ENCODE assay signal across 8 mouse cellular contexts in genomic region chr17:32320597-32321389, GRCm38 (mm10). TPM values are rescaled to one million over a fixed set of nuclear protein-coding genes. Genes with fewer than 3 reads are reported as not detected.
DNase-seq lines count a peak whose midpoint lies in the region; ATAC-seq and TF ChIP-seq lines count a peak whose summit lies in the region.

TSS of gene Akap8 (minus strand) at chr17:32321238.

- H3K4me3 ChIP-seq in embryonic facial prominence, embryonic 13.5 days: peak within 1 kb of the TSS; percentile 88
- peak within 1 kb of the TSS; percentile 90 for H3K4me3 ChIP-seq in kidney, adult 2 months (ENCODE audit: insufficient read depth, low read depth, low read length)
- H3K4me3 ChIP-seq in limb, embryonic 12.5 days (replicated peaks): peak within 1 kb of the TSS; percentile 83
- peak within 1 kb of the TSS; percentile 97 for H3K4me3 ChIP-seq in midbrain, embryonic 15.5 days
- H3K4me3 ChIP-seq in spleen, adult 2 months (ENCODE audit: extremely low read depth, insufficient read depth, insufficient read length): peak within 1 kb of the TSS; percentile 96

- peak within 1 kb of the TSS; percentile 96 for H3K27ac ChIP-seq in embryonic facial prominence, embryonic 13.5 days
- peak within 1 kb of the TSS; percentile 84 for H3K27ac ChIP-seq in kidney, adult 2 months (ENCODE audit: insufficient read depth, low read depth, low read length)
- H3K27ac ChIP-seq in limb, embryonic 12.5 days: peak within 1 kb of the TSS; percentile 96
- H3K27ac ChIP-seq in midbrain, embryonic 15.5 days: peak within 1 kb of the TSS; percentile 99
- peak within 1 kb of the TSS; percentile 95 for H3K27ac ChIP-seq in spleen, adult 2 months (ENCODE audit: insufficient read depth, low read length)

- ATAC-seq in embryonic facial prominence, embryonic 13.5 days (ENCODE audit: insufficient number of reproducible peaks, insufficient read depth, low FRiP score, low TSS enrichment, low read depth): peak; percentile 94
- ATAC-seq in limb, embryonic 12.5 days (ENCODE audit: insufficient number of reproducible peaks, insufficient read depth, low FRiP score, low TSS enrichment, low read depth): peak; percentile 99
- peak; percentile 98 for ATAC-seq in midbrain, embryonic 15.5 days (replicated peaks)

- no peaks in the 10 kb centered on the region for H3K27me3 ChIP-seq in embryonic facial prominence, embryonic 13.5 days
- H3K27me3 ChIP-seq in kidney, adult 2 months (replicated peaks; ENCODE audit: control insufficient read depth, insufficient read depth, low read length): no peaks in the 10 kb centered on the region
- no peaks in the 10 kb centered on the region for H3K27me3 ChIP-seq in limb, embryonic 12.5 days
- no peaks in the 10 kb centered on the region for H3K27me3 ChIP-seq in midbrain, embryonic 15.5 days (replicated peaks)
- no peaks in the 10 kb centered on the region for H3K27me3 ChIP-seq in spleen, adult 2 months (ENCODE audit: control insufficient read depth, insufficient read depth, low read length)

- peak within 1 kb of the TSS; percentile 90 for H3K9ac ChIP-seq in embryonic facial prominence, embryonic 13.5 days
- peak within 1 kb of the TSS; percentile 85 for H3K9ac ChIP-seq in limb, embryonic 12.5 days (replicated peaks)
- H3K9ac ChIP-seq in midbrain, embryonic 15.5 days: peak within 1 kb of the TSS; percentile 95

- under 1% methylated on average over 81 of the region's 83 CpGs for WGBS in embryonic facial prominence, embryonic 13.5 days
- WGBS in kidney, adult 2 months: under 1% methylated on average over 83 of the region's 83 CpGs
- WGBS in limb, embryonic 12.5 days: under 1% methylated on average over 83 of the region's 83 CpGs
- under 1% methylated on average over 83 of the region's 83 CpGs for WGBS in midbrain, embryonic 15.5 days
- under 1% methylated on average over 83 of the region's 83 CpGs for WGBS in spleen, adult 2 months

- peaks cover 40% of the 10 kb centered on the region for H3K36me3 ChIP-seq in embryonic facial prominence, embryonic 13.5 days
- H3K36me3 ChIP-seq in kidney, adult 2 months (ENCODE audit: control insufficient read depth, insufficient read depth, low read length): no peaks in the 10 kb centered on the region; the same call in 1 of the 2 replicates
- H3K36me3 ChIP-seq in limb, embryonic 12.5 days: peaks cover 46% of the 10 kb centered on the region
- peaks cover 15% of the 10 kb centered on the region for H3K36me3 ChIP-seq in midbrain, embryonic 15.5 days (replicated peaks)
- H3K36me3 ChIP-seq in spleen, adult 2 months (ENCODE audit: control insufficient read depth, insufficient read depth, low read length): peaks cover 19% of the 10 kb centered on the region

- peak; percentile 100 for DNase-seq in 3134 (ENCODE audit: extremely low read depth, insufficient read length, low spot score)
- DNase-seq in adrenal gland, postnatal 36 days: peak; percentile 98
- DNase-seq in heart, adult 18-20 months: peak; percentile 98 to 99
- DNase-seq in kidney, adult 2 months: peak; percentile 100
- peak; percentile 97 for DNase-seq in spleen, adult 2 months (ENCODE audit: low read depth in 1 of 2, low spot score in 2 of 2)

- H3K9me3 ChIP-seq in embryonic facial prominence, embryonic 13.5 days: no peaks in the 10 kb centered on the region
- no peaks in the 10 kb centered on the region for H3K9me3 ChIP-seq in limb, embryonic 12.5 days
- no peaks in the 10 kb centered on the region for H3K9me3 ChIP-seq in midbrain, embryonic 15.5 days

- peaks cover 16% of the 10 kb centered on the region for H3K4me1 ChIP-seq in embryonic facial prominence, embryonic 13.5 days
- H3K4me1 ChIP-seq in kidney, adult 2 months (ENCODE audit: control insufficient read depth, insufficient read depth, low read length): no peaks in the 10 kb centered on the region; the same call in 1 of the 2 replicates
- H3K4me1 ChIP-seq in limb, embryonic 12.5 days (replicated peaks): peaks cover 21% of the 10 kb centered on the region
- H3K4me1 ChIP-seq in midbrain, embryonic 15.5 days: peaks cover 34% of the 10 kb centered on the region
- H3K4me1 ChIP-seq in spleen, adult 2 months (ENCODE audit: control insufficient read depth, insufficient read depth, insufficient read length): peaks cover 5% of the 10 kb centered on the region; the same call in 1 of the 2 replicates

- no peak for TF ChIP-seq CTCF in kidney, adult 2 months (conservative IDR thresholded peaks at IDR 0.05; ENCODE audit: insufficient read depth, insufficient read length, low read depth, low read length)
- TF ChIP-seq CTCF in spleen, adult 2 months (IDR thresholded peaks at IDR 0.05; ENCODE audit: extremely low read depth, insufficient read depth, insufficient read length, insufficient replicate concordance): no peak

- H3K4me2 ChIP-seq in embryonic facial prominence, embryonic 13.5 days: peak within 1 kb of the TSS; percentile 89
- peak within 1 kb of the TSS; percentile 79 for H3K4me2 ChIP-seq in limb, embryonic 12.5 days
- H3K4me2 ChIP-seq in midbrain, embryonic 15.5 days: peak within 1 kb of the TSS; percentile 69

- TF ChIP-seq POLR2A in kidney, adult 2 months (IDR thresholded peaks at IDR 0.05; ENCODE audit: low read depth, low read length): peak; percentile 86
- TF ChIP-seq POLR2A in spleen, adult 2 months (IDR thresholded peaks at IDR 0.05; ENCODE audit: low read depth, low read length): peak; percentile 94

RNA-seq across cellular contexts. Expression of gene Akap8, which starts in this region (rescaled TPM):
- 10 to 100 TPM; 55.1 to 77.5 TPM for total RNA-seq in adrenal gland, postnatal 36 days (2021)
- 120 and 123 TPM in 2 replicates for polyA plus RNA-seq in embryonic facial prominence, embryonic 13.5 days (2015; fragmentation: Nextera tagmentation; extraction: Ambion mirVana)
- total RNA-seq in heart, adult 18-20 months (2021): 10 to 100 TPM; 40.2 to 44.3 TPM
- polyA plus RNA-seq in kidney, adult 2 months (2012; rRNA removed): 36.9 and 48.0 TPM in 2 replicates
- 151 and 153 TPM in 2 replicates for polyA plus RNA-seq in limb, embryonic 12.5 days (2016; fragmentation: Nextera tagmentation; extraction: Ambion mirVana)
- polyA plus RNA-seq in midbrain, embryonic 15.5 days (2015; fragmentation: Nextera tagmentation; extraction: Ambion mirVana): 108 and 114 TPM in 2 replicates
- polyA plus RNA-seq in spleen, adult 2 months (2012; rRNA removed): 105 and 115 TPM in 2 replicates

Comparison
In these comparisons a context has a peak if more than half of its experiments do, and no peak if none do; other contexts are left out.
1. Peak in every context shown above with its lines: DNase-seq, ATAC-seq, H3K4me3 ChIP-seq and H3K27ac ChIP-seq.